Mouse (Mus musculus): ENCODE measurements around the gene Kif21a.

GRCm38 (mm10) chr15:90931451-90931850 is 118.3 kb downstream of the Kif21a start:
- TF ChIP-seq POLR2A (IDR thresholded peaks at IDR 0.05; ENCODE audit: control insufficient read depth, low read depth, low read length) (no peak), CTCF (IDR thresholded peaks at IDR 0.05; ENCODE audit: control insufficient read depth, insufficient read depth, insufficient replicate concordance, low read depth, low read length) (no peak)
